Mouse (Mus musculus): Measurements from ENCODE around the gene Tbx2. TPM values are rescaled to one million over a fixed set of nuclear protein-coding genes. Genes with fewer than 3 reads are reported as not detected.

The Tbx2 gene
- polyA plus RNA-seq, 1 experiment, result 1.2 TPM

GRCm38 (mm10) chr11:85831656-85832230 lies 608 bp upstream of the Tbx2 start:
- Histone ChIP-seq H3K4me1 (ENCODE audit: control insufficient read depth, insufficient read depth, insufficient read length, low read length) (no peaks in the 10 kb centered on the region), H3K27ac (replicated peaks; ENCODE audit: low read depth, low read length) (peak overlapping the region; percentile 5; the same call in 1 of the 2 replicates), H3K4me3 (ENCODE audit: insufficient read depth, low read depth, low read length) (peak overlapping the region; percentile 57)

- Histone ChIP-seq H3K4me3 (ENCODE audit: insufficient read depth, low read depth, low read length) (peak overlapping the region; percentile 57), H3K4me1 (ENCODE audit: control insufficient read depth, insufficient read depth, insufficient read length, low read length) (no peaks in the 10 kb centered on the region), H3K27ac (replicated peaks; ENCODE audit: low read depth, low read length) (no peak overlapping the region)
Observed at GRCm38 (mm10) chr11:85833081-85833521, 750 bp downstream of the Tbx2 start.

GRCm38 (mm10) chr11:85833761-85834385 lies 1.5 kb downstream of the Tbx2 start:
- H3K4me1 ChIP-seq (ENCODE audit: control insufficient read depth, insufficient read depth, insufficient read length, low read length), result no peaks in the 10 kb centered on the region
- peak overlapping the region; percentile 57 for H3K4me3 ChIP-seq (ENCODE audit: insufficient read depth, low read depth, low read length)
- peak overlapping the region; percentile 10; the same call in 1 of the 2 replicates for H3K27ac ChIP-seq (replicated peaks; ENCODE audit: low read depth, low read length)

GRCm38 (mm10) chr11:85834386-85834931 lies 2.1 kb downstream of the Tbx2 start:
- no peaks in the 10 kb centered on the region for H3K4me1 ChIP-seq (ENCODE audit: control insufficient read depth, insufficient read depth, insufficient read length, low read length)
- H3K27ac ChIP-seq (replicated peaks; ENCODE audit: low read depth, low read length), result peak overlapping the region; percentile 4; the same call in 1 of the 2 replicates

GRCm38 (mm10) chr11:85835001-85835752 lies 2.8 kb downstream of the Tbx2 start:
- Histone ChIP-seq H3K4me3 (ENCODE audit: insufficient read depth, low read depth, low read length) (peak overlapping the region; percentile 57), H3K4me1 (ENCODE audit: control insufficient read depth, insufficient read depth, insufficient read length, low read length) (no peaks in the 10 kb centered on the region), H3K27ac (replicated peaks; ENCODE audit: low read depth, low read length) (peak overlapping the region; percentile 5; the same call in 1 of the 2 replicates)

More at GRCm38 (mm10) chr11:85834386-85834931, 2.1 kb downstream of the Tbx2 start:
- peak overlapping the region; percentile 57 for H3K4me3 ChIP-seq (ENCODE audit: insufficient read depth, low read depth, low read length)

- H3K4me3 ChIP-seq (ENCODE audit: insufficient read depth, low read depth, low read length), result peak overlapping the region; percentile 47
- H3K4me1 ChIP-seq (ENCODE audit: control insufficient read depth, insufficient read depth, insufficient read length, low read length), result no peaks in the 10 kb centered on the region
- H3K27ac ChIP-seq (replicated peaks; ENCODE audit: low read depth, low read length), result 0 out of 2 replicates have a peak overlapping the region, but pooled peaks have one; percentile 5
Observed at GRCm38 (mm10) chr11:85835753-85836522, 3.6 kb downstream of the Tbx2 start.

GRCm38 (mm10) chr11:85836523-85837290 lies 4.4 kb downstream of the Tbx2 start:
- peak overlapping the region; percentile 12; the same call in 1 of the 2 replicates for H3K27ac ChIP-seq (replicated peaks; ENCODE audit: low read depth, low read length)

GRCm38 (mm10) chr11:85837291-85837647 lies 4.9 kb downstream of the Tbx2 start:
- Histone ChIP-seq H3K4me1 (ENCODE audit: control insufficient read depth, insufficient read depth, insufficient read length, low read length) (no peaks in the 10 kb centered on the region), H3K4me3 (ENCODE audit: insufficient read depth, low read depth, low read length) (peak overlapping the region; percentile 47), H3K27ac (replicated peaks; ENCODE audit: low read depth, low read length) (peak overlapping the region; percentile 12)

More at GRCm38 (mm10) chr11:85836523-85837290, 4.4 kb downstream of the Tbx2 start:
- no peaks in the 10 kb centered on the region for H3K4me1 ChIP-seq (ENCODE audit: control insufficient read depth, insufficient read depth, insufficient read length, low read length)
- peak overlapping the region; percentile 47 for H3K4me3 ChIP-seq (ENCODE audit: insufficient read depth, low read depth, low read length)

- peak overlapping the region; percentile 12 for H3K27ac ChIP-seq (replicated peaks; ENCODE audit: low read depth, low read length)
- peak overlapping the region; percentile 47 for H3K4me3 ChIP-seq (ENCODE audit: insufficient read depth, low read depth, low read length)
- H3K4me1 ChIP-seq (ENCODE audit: control insufficient read depth, insufficient read depth, insufficient read length, low read length), result no peaks in the 10 kb centered on the region
Observed at GRCm38 (mm10) chr11:85837648-85838423, 5.5 kb downstream of the Tbx2 start.

- H3K27ac ChIP-seq (replicated peaks; ENCODE audit: low read depth, low read length), result 0 out of 2 replicates have a peak overlapping the region, but pooled peaks have one; percentile 2
- peak overlapping the region; percentile 47 for H3K4me3 ChIP-seq (ENCODE audit: insufficient read depth, low read depth, low read length)
- no peaks in the 10 kb centered on the region for H3K4me1 ChIP-seq (ENCODE audit: control insufficient read depth, insufficient read depth, insufficient read length, low read length)
Observed at GRCm38 (mm10) chr11:85838424-85839257, 6.3 kb downstream of the Tbx2 start.

GRCm38 (mm10) chr11:85839258-85840030 lies 7.1 kb downstream of the Tbx2 start:
- no peaks in the 10 kb centered on the region for H3K4me1 ChIP-seq (ENCODE audit: control insufficient read depth, insufficient read depth, insufficient read length, low read length)
- H3K27ac ChIP-seq (replicated peaks; ENCODE audit: low read depth, low read length), result no peak overlapping the region
- H3K4me3 ChIP-seq (ENCODE audit: insufficient read depth, low read depth, low read length), result no peak overlapping the region

Measured in brown adipose tissue, adult 24 weeks (tissue).